Mouse (Mus musculus) stomach, postnatal 0 days (tissue): ENCODE data around the gene Gm4881. TPM values are rescaled to one million over a fixed set of nuclear protein-coding genes. Genes with fewer than 3 reads are reported as not detected.

Experiments
- ATAC-seq: fragments of 200-750 bp; cut with Nextera tagmentation; 2 replicates; pipeline ENCODE4 v1.8.0; 2017; ENCODE audit not compliant: low FRiP score, low TSS enrichment
- DNase-seq: peaks from one replicate; pipeline ENCODE4 v3.0.0-alpha.2; 2016; ENCODE audit warnings: low spot score
- H3K27ac ChIP-seq: fragments of 300-500 bp; sonication (generic); replicated peaks from 2 replicates; pipeline ENCODE4 v1.5.1; 2014; ENCODE audit warnings: mild to moderate bottlenecking, control low read depth
- H3K27me3 ChIP-seq: fragments of 300-500 bp; sonication (generic); 2 replicates; pipeline ENCODE4 v1.6.1; 2014; ENCODE audit warnings: low read length; ENCODE audit not compliant: control insufficient read depth, insufficient read depth
- H3K36me3 ChIP-seq: fragments of 300-500 bp; sonication (generic); 2 replicates; pipeline ENCODE4 v1.6.1; 2014; ENCODE audit warnings: low read length, mixed read lengths; ENCODE audit not compliant: control insufficient read depth, insufficient read depth
- H3K4me1 ChIP-seq: fragments of 300-500 bp; sonication (generic); replicated peaks from 2 replicates; pipeline ENCODE4 v1.6.1; 2014; ENCODE audit warnings: antibody characterized with exemption; ENCODE audit not compliant: control insufficient read depth, insufficient read depth
- H3K4me2 ChIP-seq: fragments of 300-500 bp; sonication (generic); replicated peaks from 2 replicates; pipeline ENCODE4 v1.6.1; 2014; ENCODE audit warnings: low read depth, mild to moderate bottlenecking, control low read depth, moderate library complexity
- H3K4me3 ChIP-seq: fragments of 300-500 bp; sonication (generic); 2 replicates; pipeline ENCODE4 v1.5.1; 2014; ENCODE audit warnings: low read depth, low read length, control low read depth
- H3K9ac ChIP-seq: fragments of 300-500 bp; sonication (generic); 2 replicates; pipeline ENCODE4 v1.6.1; 2014; ENCODE audit warnings: mild to moderate bottlenecking, low read length, control low read depth, mixed read lengths
- H3K9me3 ChIP-seq: fragments of 300-500 bp; sonication (generic); 2 replicates; pipeline ENCODE4 v1.6.1; 2016; ENCODE audit warnings: low read length; ENCODE audit not compliant: control insufficient read depth
- CTCF ChIP-seq: IDR thresholded peaks from 2 replicates; pipeline ENCODE4 v1.5.1; 2016; ENCODE audit warnings: antibody characterized with exemption, low read depth, mild to moderate bottlenecking, moderate library complexity
- EP300 ChIP-seq: optimal IDR thresholded peaks from 2 replicates; pipeline ENCODE3; 2016; ENCODE audit warnings: antibody characterized with exemption
- WGBS: fragments of 180-500 bp; shearing (Covaris S2); extraction: QIAGEN DNeasy Blood & Tissue Kit; methylation state at CpG from one replicate; pipeline ENCODE4 v1.1.7; 2014; 5-methylcytosine and 5-hydroxymethylcytosine counted together
- polyA plus RNA-seq: library from polyadenylated mRNA; unstranded; fragments of >200 nt; fragmentation: Nextera tagmentation; extraction: Ambion mirVana; gene quantifications from 2 replicates; pipeline ENCODE4 v1.2.1, GENCODE M21; 2015

Gene Gm4881
- polyA plus RNA-seq, 1 experiment from 2014 or later, result not detected

DNA sequence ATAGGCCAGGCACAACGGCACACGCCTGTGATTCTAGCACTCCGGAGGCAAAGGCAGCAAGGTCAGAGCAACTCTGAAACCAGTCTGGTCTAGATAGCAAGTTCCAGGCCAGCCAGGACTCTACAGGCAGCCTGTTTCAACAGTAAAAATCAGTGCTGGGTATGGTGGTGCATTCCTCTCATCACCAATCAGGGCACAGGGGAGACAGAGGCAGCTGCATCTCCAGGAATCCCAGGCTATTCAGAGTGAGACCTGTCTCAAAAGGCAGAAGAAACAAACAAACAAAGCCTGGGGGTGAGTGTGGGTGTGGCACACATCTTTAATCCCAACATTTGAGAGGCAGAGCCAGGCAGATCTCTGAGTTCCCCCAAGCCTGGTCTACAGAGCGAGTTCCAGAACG is 39.1 kb upstream of the Gm4881 start:
- Histone ChIP-seq H3K27me3 (no peaks in the 10 kb centered on the region), H3K4me2 (no peak overlapping the region), H3K27ac (no peak overlapping the region), H3K9me3 (no peaks in the 10 kb centered on the region), H3K9ac (no peak overlapping the region), H3K36me3 (no peaks in the 10 kb centered on the region), H3K4me3 (no peak overlapping the region), H3K4me1 (no peaks in the 10 kb centered on the region)
- 85% methylated on average over 5 of the region's 5 CpGs for WGBS
- ATAC-seq (no peak), DNase-seq (no peak)
- TF ChIP-seq EP300, result no peak
- TF ChIP-seq CTCF, result no peak

DNA sequence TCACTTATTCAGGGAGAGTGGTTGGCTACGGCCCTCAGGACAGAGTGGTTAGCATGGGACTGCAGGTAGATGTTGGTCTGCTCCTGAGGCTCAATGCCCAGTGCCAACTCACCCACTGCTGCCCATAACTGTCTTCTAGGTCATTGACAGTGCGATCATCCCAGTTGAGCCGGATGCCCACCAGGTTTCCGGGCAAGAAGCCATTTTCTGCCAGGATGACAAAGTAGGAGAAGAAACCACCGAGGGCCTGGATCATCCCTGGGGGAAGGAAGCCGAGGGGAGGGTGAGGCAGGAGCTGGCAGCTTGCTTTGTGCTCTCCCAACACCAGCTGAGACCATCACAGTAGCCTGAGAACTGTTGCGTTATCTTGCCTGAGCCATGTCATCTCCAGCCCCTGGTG is 36.1 kb upstream of the Gm4881 start:
- H3K9me3 ChIP-seq, result no peaks in the 10 kb centered on the region
- TF ChIP-seq CTCF (no peak), EP300 (no peak)
- no peak overlapping the region for H3K4me3 ChIP-seq
- no peak overlapping the region for H3K27ac ChIP-seq
- H3K27me3 ChIP-seq, result no peaks in the 10 kb centered on the region
- no peaks in the 10 kb centered on the region for H3K36me3 ChIP-seq
- DNase-seq (no peak), ATAC-seq (no peak)
- no peak overlapping the region for H3K9ac ChIP-seq
- H3K4me1 ChIP-seq, result no peaks in the 10 kb centered on the region
- 73% methylated on average over 7 of the region's 7 CpGs for WGBS
- no peak overlapping the region for H3K4me2 ChIP-seq

DNA sequence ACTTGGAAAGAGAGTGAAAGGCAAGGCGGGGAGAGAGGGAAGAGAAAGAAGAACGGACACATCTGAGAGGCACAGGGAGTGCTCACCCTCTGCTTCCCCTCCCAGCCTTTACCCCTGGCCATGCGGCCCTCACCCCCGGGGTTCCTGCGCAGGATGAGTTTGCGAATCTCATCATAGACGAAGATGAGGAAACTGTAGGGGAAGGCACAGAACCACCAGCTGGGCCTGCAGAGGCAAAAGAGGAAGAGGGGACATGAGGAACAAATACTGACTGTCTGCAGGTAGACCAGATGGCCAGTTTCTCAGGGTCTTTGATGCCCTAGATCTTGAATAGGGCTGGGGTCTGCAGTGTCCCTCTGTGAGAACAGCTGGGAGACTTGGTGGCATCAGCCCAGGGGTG is 34.5 kb upstream of the Gm4881 start:
- no peaks in the 10 kb centered on the region for H3K9me3 ChIP-seq
- no peak overlapping the region for H3K27ac ChIP-seq
- no peak overlapping the region for H3K4me2 ChIP-seq
- 79% methylated on average over 7 of the region's 7 CpGs for WGBS
- no peak for DNase-seq
- no peak overlapping the region for H3K4me3 ChIP-seq
- ATAC-seq, result no peak
- no peak overlapping the region for H3K9ac ChIP-seq
- H3K27me3 ChIP-seq, result no peaks in the 10 kb centered on the region
- no peaks in the 10 kb centered on the region for H3K36me3 ChIP-seq
- TF ChIP-seq CTCF, result no peak
- no peak for TF ChIP-seq EP300
- no peaks in the 10 kb centered on the region for H3K4me1 ChIP-seq

DNA sequence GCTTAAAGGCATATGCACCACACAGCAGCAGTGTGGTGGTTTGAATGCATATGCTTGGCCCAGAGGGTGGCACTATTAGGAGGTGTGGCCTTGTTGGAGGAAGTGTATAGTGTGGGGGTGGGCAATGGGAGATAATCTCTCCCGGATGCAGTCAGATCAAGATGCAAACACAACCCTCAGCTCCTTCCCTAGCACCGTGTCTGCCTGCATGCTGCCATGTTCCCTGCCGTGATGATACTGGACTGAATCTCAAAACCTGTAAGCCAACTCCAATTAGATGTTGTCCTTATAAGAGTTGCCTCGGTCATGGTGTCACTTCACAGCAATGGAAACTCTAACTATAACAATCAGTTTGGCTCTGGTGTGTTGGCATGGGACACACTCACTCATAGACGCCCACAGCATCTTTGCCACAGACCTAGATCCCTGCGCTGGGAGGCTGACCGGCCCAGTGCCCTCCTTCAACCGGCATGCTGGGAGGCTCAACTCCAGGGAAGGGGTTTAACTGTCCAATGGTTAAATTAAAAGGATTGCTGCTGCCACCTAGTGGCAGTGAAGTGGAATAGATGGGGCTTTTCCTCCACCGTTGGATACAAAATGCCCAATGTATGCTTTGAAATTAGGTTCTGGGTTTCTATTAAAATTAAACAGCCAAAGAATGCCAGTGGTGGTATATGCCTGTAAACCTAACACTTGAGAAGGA is 30.8 kb upstream of the Gm4881 start:
- Histone ChIP-seq H3K4me2 (no peak overlapping the region), H3K27me3 (no peaks in the 10 kb centered on the region), H3K9ac (no peak overlapping the region), H3K4me3 (no peak overlapping the region), H3K9me3 (no peaks in the 10 kb centered on the region), H3K27ac (no peak overlapping the region), H3K4me1 (no peaks in the 10 kb centered on the region), H3K36me3 (peaks cover 4% of the 10 kb centered on the region; the same call in 1 of the 2 replicates)
- no peak for ATAC-seq
- TF ChIP-seq EP300 (no peak), CTCF (peak; percentile 82)
- 29% methylated on average over 9 of the region's 9 CpGs for WGBS
- no peak for DNase-seq

DNA sequence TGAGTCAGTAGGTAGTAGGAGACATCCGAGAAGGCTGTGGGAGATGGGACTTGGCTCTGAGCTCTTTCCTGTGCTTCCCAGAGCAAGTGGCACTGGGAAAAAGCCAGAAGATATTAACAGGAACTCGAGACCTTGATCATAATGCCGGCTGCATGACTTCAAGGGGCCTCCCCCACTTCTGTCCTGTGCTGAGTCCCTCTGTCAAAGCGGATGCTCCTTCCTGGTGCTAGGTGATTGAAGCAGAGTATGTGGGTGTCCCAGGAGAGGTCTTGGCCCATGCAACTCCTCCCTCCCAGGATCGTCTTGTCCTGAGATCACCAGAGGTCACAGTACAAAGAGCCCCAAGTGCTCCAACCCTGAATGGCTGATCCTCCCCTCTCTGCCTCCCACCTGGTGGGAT is 29.6 kb upstream of the Gm4881 start:
- peaks cover 6% of the 10 kb centered on the region for H3K36me3 ChIP-seq
- no peaks in the 10 kb centered on the region for H3K9me3 ChIP-seq
- no peak overlapping the region for H3K27ac ChIP-seq
- WGBS, result 63% methylated on average over 5 of the region's 5 CpGs
- H3K4me2 ChIP-seq, result no peak overlapping the region
- no peaks in the 10 kb centered on the region for H3K4me1 ChIP-seq
- DNase-seq (no peak), ATAC-seq (no peak)
- TF ChIP-seq CTCF (no peak), EP300 (no peak)
- H3K4me3 ChIP-seq, result no peak overlapping the region
- H3K9ac ChIP-seq, result no peak overlapping the region
- no peaks in the 10 kb centered on the region for H3K27me3 ChIP-seq

DNA sequence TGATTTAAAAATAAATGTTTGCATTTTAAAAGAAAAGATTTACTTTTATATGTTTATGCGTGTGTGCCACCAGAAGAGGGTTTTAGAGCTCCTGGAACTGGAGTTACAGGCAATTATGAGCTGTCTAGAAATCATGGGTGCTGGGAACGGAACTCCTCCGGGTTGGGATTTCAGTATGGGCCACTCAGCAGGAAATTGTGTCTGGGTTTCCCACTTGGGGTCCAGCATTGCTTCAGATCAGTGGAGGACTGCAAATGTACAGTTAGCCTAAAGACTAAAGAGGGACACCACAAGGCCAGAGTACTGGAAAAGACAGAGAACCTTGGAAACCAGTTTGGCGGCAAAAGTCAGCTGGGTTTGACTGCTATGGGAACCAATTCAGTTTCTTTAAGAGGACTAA is 28.9 kb upstream of the Gm4881 start:
- no peak for ATAC-seq
- no peak overlapping the region for H3K27ac ChIP-seq
- H3K4me1 ChIP-seq, result no peaks in the 10 kb centered on the region
- no peak overlapping the region for H3K4me2 ChIP-seq
- H3K9ac ChIP-seq, result no peak overlapping the region
- peaks cover 6% of the 10 kb centered on the region for H3K36me3 ChIP-seq
- TF ChIP-seq EP300 (no peak), CTCF (no peak)
- no peaks in the 10 kb centered on the region for H3K27me3 ChIP-seq
- no peaks in the 10 kb centered on the region for H3K9me3 ChIP-seq
- WGBS, result 78% methylated on average over 4 of the region's 4 CpGs
- no peak for DNase-seq
- no peak overlapping the region for H3K4me3 ChIP-seq
